Mouse (Mus musculus): ENCODE results near the gene Rufy4. TPM values are rescaled to one million over a fixed set of nuclear protein-coding genes. Genes with fewer than 3 reads are reported as not detected.

The Rufy4 gene
- 0.15 and 0.18 TPM in 2 replicates for polyA plus RNA-seq (2016; fragmentation: Nextera tagmentation; extraction: Ambion mirVana)

GRCm38 (mm10) chr1:74124991-74125552, at the start of gene Rufy4:
TSS of gene Rufy4 (plus strand) at chr1:74125541.
- Histone ChIP-seq H3K4me3 (replicated peaks) (peak within 1 kb of the TSS; percentile 63), H3K27me3 (peaks cover 51% of the 10 kb centered on the region), H3K4me1 (replicated peaks) (0 out of 2 replicates have a peak, but pooled peaks cover 6% of the 10 kb centered on the region), H3K9me3 (no peaks in the 10 kb centered on the region), H3K36me3 (no peaks in the 10 kb centered on the region), H3K27ac (no peak within 1 kb of the TSS), H3K4me2 (peak within 1 kb of the TSS; percentile 97), H3K9ac (replicated peaks) (peak within 1 kb of the TSS; percentile 79)
- under 1% methylated on average over 12 of the region's 12 CpGs for WGBS
- peak; percentile 34; the same call in 1 of the 2 replicates for ATAC-seq (ENCODE audit: insufficient number of reproducible peaks, insufficient read depth, low FRiP score, low TSS enrichment, low read depth)

GRCm38 (mm10) chr1:74076230-74076629, 49.1 kb upstream of the Rufy4 start:
- no peak overlapping the region for H3K4me3 ChIP-seq (replicated peaks)
- ATAC-seq (ENCODE audit: insufficient number of reproducible peaks, insufficient read depth, low FRiP score, low TSS enrichment, low read depth): no peak
- WGBS: 85% methylated on average over 4 of the region's 4 CpGs
- H3K4me2 ChIP-seq: no peak overlapping the region
- H3K27me3 ChIP-seq: no peaks in the 10 kb centered on the region
- peaks cover 3% of the 10 kb centered on the region; the same call in 1 of the 2 replicates for H3K4me1 ChIP-seq (replicated peaks)
- no peak overlapping the region for H3K9ac ChIP-seq (replicated peaks)
- H3K27ac ChIP-seq: no peak overlapping the region
- no peaks in the 10 kb centered on the region for H3K9me3 ChIP-seq
- H3K36me3 ChIP-seq: peaks cover 35% of the 10 kb centered on the region

DNA sequence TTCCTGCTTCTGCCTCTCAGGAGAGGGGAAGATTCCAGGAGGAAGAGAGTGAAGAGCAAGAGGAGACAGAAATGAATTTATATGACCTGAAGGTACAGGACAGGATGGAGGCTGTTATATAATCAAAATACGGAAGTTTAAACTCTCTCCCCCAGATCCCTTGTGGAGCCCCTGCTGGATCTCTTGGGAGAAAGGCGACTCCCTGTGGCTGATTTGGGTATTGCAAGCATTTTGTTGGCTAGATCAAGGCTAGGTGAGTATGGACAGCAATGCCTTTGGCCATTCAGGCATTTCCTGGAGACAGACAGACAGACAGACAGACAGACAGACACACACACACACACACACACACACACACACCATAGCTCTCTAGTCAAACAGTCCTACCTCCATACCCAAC, 48.0 kb upstream of the Rufy4 start:
- Histone ChIP-seq H3K9ac (replicated peaks) (no peak overlapping the region), H3K4me3 (replicated peaks) (no peak overlapping the region), H3K27ac (no peak overlapping the region), H3K9me3 (no peaks in the 10 kb centered on the region), H3K4me2 (no peak overlapping the region), H3K4me1 (replicated peaks) (peaks cover 8% of the 10 kb centered on the region; the same call in 1 of the 2 replicates), H3K27me3 (no peaks in the 10 kb centered on the region), H3K36me3 (peaks cover 33% of the 10 kb centered on the region)
- WGBS: 6% methylated on average over 2 of the region's 2 CpGs
- ATAC-seq (ENCODE audit: insufficient number of reproducible peaks, insufficient read depth, low FRiP score, low TSS enrichment, low read depth): no peak

DNA sequence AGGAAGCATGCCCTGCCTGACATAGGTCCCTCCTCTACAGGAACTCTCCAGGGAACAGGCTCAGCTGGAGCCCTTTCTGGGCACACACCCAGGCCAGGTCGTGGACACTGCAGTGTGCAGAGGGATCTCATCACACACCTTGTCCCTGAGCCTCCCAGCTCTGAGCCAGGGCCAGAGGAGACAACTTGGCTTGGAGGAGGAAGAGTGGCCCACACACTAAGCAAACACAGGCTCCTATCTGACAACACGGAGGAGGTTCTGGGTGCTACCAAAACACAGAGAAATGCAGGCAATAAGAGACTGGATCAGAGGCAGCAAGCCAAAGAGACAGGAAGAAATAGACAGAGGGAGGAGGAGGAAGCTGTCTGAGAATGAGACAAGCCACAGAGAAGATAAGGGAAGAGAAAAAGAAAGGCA, 43.8 kb upstream of the Rufy4 start:
- 63% methylated on average over 2 of the region's 2 CpGs for WGBS
- Histone ChIP-seq H3K27ac (no peak overlapping the region), H3K9me3 (no peaks in the 10 kb centered on the region), H3K4me2 (no peak overlapping the region), H3K4me3 (replicated peaks) (no peak overlapping the region), H3K36me3 (peaks cover 25% of the 10 kb centered on the region), H3K27me3 (no peaks in the 10 kb centered on the region), H3K9ac (replicated peaks) (no peak overlapping the region), H3K4me1 (replicated peaks) (peaks cover 47% of the 10 kb centered on the region)
- no peak for ATAC-seq (ENCODE audit: insufficient number of reproducible peaks, insufficient read depth, low FRiP score, low TSS enrichment, low read depth)

DNA sequence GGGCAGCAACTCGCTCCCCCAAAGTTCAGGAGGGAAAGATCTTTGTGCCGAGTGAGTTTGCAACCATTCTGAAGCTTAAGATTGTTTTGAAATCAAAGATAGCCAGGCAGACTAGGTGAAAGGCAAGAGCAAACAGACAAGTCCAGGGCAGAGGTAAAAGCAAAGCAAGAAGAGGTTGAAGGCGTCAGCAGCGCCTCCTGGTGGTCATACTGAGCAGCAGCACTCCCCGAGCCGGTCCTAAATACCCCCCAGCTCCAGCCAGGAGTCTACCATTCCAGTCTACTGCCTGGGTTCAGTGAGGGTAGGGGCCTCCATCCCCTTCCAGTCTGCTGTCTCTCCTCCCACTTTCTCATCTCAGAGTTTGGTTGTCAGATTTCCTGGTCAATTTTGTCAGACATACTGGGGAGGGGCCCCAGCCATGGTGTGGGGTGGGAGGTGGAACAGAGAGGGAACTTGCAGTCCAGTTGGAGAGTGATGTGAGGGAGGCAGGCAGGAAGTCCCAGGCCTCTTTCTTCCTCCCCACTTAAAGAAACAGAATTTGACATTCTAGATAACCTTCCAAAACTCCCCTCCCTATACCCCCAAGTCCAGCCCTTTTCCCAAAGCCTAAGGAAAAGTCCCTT, 42.4 kb upstream of the Rufy4 start:
- no peaks in the 10 kb centered on the region for H3K27me3 ChIP-seq
- H3K4me3 ChIP-seq (replicated peaks): no peak overlapping the region
- H3K4me1 ChIP-seq (replicated peaks): peaks cover 47% of the 10 kb centered on the region
- no peak overlapping the region for H3K9ac ChIP-seq (replicated peaks)
- no peak overlapping the region for H3K4me2 ChIP-seq
- ATAC-seq (ENCODE audit: insufficient number of reproducible peaks, insufficient read depth, low FRiP score, low TSS enrichment, low read depth): no peak
- H3K9me3 ChIP-seq: no peaks in the 10 kb centered on the region
- peaks cover 22% of the 10 kb centered on the region for H3K36me3 ChIP-seq
- peak overlapping the region; percentile 45; the same call in 1 of the 2 replicates for H3K27ac ChIP-seq
- WGBS: 17% methylated on average over 6 of the region's 6 CpGs

DNA sequence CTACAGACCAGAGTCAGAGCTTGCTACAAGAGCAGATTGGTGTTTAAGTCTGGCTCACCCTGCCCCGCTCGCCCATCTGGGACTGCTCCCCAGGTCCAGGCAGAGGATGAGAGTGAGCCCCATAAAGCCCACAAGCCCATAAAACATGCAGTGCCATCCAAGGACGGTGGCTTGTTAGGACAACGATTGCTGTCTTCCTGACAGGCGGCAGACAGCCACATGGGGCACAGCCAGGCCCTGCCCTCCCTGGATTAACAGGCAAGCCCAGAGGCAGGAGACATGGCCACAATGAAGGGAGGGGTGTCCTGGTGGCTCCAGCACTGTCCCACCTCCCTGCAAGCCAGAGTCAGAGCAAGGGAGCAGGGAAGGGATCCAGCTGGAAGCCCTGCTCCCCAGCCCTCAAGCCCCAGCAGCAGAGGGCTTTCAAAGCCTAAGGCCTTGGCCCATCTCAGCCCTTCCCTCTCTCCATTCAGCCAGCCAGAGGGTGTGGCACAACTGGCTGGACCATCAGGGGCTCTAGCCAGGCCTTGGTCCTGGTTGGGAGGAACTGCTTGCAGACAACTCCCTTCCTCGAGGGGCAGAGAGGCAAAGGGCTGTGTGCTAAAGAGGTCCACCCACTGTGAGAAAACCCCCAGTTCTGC, 41.2 kb upstream of the Rufy4 start:
- Histone ChIP-seq H3K36me3 (peaks cover 9% of the 10 kb centered on the region), H3K27ac (peak overlapping the region; percentile 45), H3K9ac (replicated peaks) (0 out of 2 replicates have a peak overlapping the region, but pooled peaks have one; percentile 27), H3K9me3 (no peaks in the 10 kb centered on the region), H3K4me3 (replicated peaks) (no peak overlapping the region), H3K4me1 (replicated peaks) (peaks cover 56% of the 10 kb centered on the region), H3K27me3 (no peaks in the 10 kb centered on the region), H3K4me2 (no peak overlapping the region)
- ATAC-seq (ENCODE audit: insufficient number of reproducible peaks, insufficient read depth, low FRiP score, low TSS enrichment, low read depth): no peak
- 43% methylated on average over 6 of the region's 6 CpGs for WGBS

GRCm38 (mm10) chr1:74084752-74085151, 40.6 kb upstream of the Rufy4 start:
- no peak for ATAC-seq (ENCODE audit: insufficient number of reproducible peaks, insufficient read depth, low FRiP score, low TSS enrichment, low read depth)
- Histone ChIP-seq H3K4me2 (no peak overlapping the region), H3K27ac (peak overlapping the region; percentile 45; the same call in 1 of the 2 replicates), H3K9me3 (no peaks in the 10 kb centered on the region), H3K4me1 (replicated peaks) (peaks cover 62% of the 10 kb centered on the region), H3K4me3 (replicated peaks) (no peak overlapping the region), H3K36me3 (peaks cover 9% of the 10 kb centered on the region), H3K27me3 (no peaks in the 10 kb centered on the region), H3K9ac (replicated peaks) (no peak overlapping the region)
- WGBS: 31% methylated on average over 5 of the region's 5 CpGs

DNA sequence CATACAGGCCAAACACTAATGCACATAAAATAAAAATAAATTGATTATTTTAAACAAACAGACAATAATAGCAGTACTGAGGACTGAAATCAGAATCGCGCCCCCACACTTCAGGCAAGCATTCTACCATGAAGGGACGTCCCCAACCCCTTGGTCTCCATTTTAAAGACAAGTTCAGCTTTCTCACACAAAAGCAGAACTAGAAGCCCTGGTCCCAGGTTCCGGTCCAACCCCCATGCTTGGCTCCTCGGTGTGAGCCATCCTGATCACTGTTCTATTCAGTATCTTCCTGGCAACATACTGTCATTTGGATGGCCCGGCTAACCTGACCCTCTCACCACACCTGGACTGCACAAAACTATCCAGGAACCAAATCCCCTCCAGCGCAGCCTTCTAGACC, 39.8 kb upstream of the Rufy4 start:
- H3K4me1 ChIP-seq (replicated peaks): peaks cover 70% of the 10 kb centered on the region
- H3K27ac ChIP-seq: no peak overlapping the region
- WGBS: 90% methylated on average over 7 of the region's 7 CpGs
- H3K4me3 ChIP-seq (replicated peaks): no peak overlapping the region
- H3K36me3 ChIP-seq: peaks cover 9% of the 10 kb centered on the region
- no peak overlapping the region for H3K4me2 ChIP-seq
- H3K9me3 ChIP-seq: no peaks in the 10 kb centered on the region
- H3K9ac ChIP-seq (replicated peaks): no peak overlapping the region
- no peak for ATAC-seq (ENCODE audit: insufficient number of reproducible peaks, insufficient read depth, low FRiP score, low TSS enrichment, low read depth)
- no peaks in the 10 kb centered on the region for H3K27me3 ChIP-seq

GRCm38 (mm10) chr1:74088569-74088968, 36.8 kb upstream of the Rufy4 start:
- WGBS: 70% methylated on average over 1 of the region's 1 CpGs

GRCm38 (mm10) chr1:74090329-74090728, 35.0 kb upstream of the Rufy4 start:
- ATAC-seq (ENCODE audit: insufficient number of reproducible peaks, insufficient read depth, low FRiP score, low TSS enrichment, low read depth): no peak
- 10% methylated on average over 7 of the region's 7 CpGs for WGBS
- Histone ChIP-seq H3K4me1 (replicated peaks) (peaks cover 71% of the 10 kb centered on the region), H3K4me3 (replicated peaks) (peak overlapping the region; percentile 50), H3K36me3 (peaks cover 5% of the 10 kb centered on the region), H3K4me2 (peak overlapping the region; percentile 74), H3K9ac (replicated peaks) (peak overlapping the region; percentile 66), H3K27ac (peak overlapping the region; percentile 98), H3K9me3 (no peaks in the 10 kb centered on the region), H3K27me3 (0 out of 2 replicates have a peak, but pooled peaks cover under 1% of the 10 kb centered on the region)

More at GRCm38 (mm10) chr1:74088569-74088968, 36.8 kb upstream of the Rufy4 start:
- H3K27ac ChIP-seq: peak overlapping the region; percentile 35; the same call in 1 of the 2 replicates
- peaks cover 9% of the 10 kb centered on the region for H3K36me3 ChIP-seq
- no peaks in the 10 kb centered on the region for H3K27me3 ChIP-seq
- no peak overlapping the region for H3K4me3 ChIP-seq (replicated peaks)
- no peaks in the 10 kb centered on the region for H3K9me3 ChIP-seq
- H3K4me1 ChIP-seq (replicated peaks): peaks cover 76% of the 10 kb centered on the region
- no peak for ATAC-seq (ENCODE audit: insufficient number of reproducible peaks, insufficient read depth, low FRiP score, low TSS enrichment, low read depth)
- H3K9ac ChIP-seq (replicated peaks): no peak overlapping the region
- H3K4me2 ChIP-seq: peak overlapping the region; percentile 74

DNA sequence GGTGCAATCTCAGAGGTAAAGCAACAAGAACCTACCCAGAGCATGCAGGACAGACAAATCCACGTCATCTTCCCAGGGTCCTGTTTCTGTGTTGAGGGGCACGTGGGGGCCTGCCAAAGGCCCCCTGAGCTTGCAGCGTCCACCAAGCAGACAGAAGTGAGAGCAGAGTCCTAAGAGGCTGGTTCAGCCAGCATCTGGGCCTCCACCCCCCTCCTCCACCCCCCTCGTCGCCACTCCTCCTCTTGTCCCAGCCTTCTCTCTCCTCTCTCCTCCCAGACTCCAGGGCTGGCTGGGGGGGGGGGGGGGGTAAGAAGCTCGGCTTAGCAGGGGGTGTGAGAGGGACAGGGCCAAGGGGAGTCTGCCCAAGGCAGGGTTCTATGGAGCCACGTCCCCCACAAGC, 34.2 kb upstream of the Rufy4 start:
- ATAC-seq (ENCODE audit: insufficient number of reproducible peaks, insufficient read depth, low FRiP score, low TSS enrichment, low read depth): peak; percentile 69
- Histone ChIP-seq H3K27me3 (0 out of 2 replicates have a peak, but pooled peaks cover 6% of the 10 kb centered on the region), H3K36me3 (peaks cover 3% of the 10 kb centered on the region), H3K9me3 (no peaks in the 10 kb centered on the region), H3K4me1 (replicated peaks) (peaks cover 71% of the 10 kb centered on the region), H3K9ac (replicated peaks) (peak overlapping the region; percentile 66), H3K4me3 (replicated peaks) (peak overlapping the region; percentile 50), H3K27ac (peak overlapping the region; percentile 98), H3K4me2 (peak overlapping the region; percentile 74)
- WGBS: 7% methylated on average over 7 of the region's 7 CpGs

Measured in limb, embryonic 12.5 days (tissue).